Mouse (Mus musculus) forebrain, embryonic 15.5 days (tissue): ENCODE data around the gene Pald1. TPM values are rescaled to one million over a fixed set of nuclear protein-coding genes. Genes with fewer than 3 reads are reported as not detected.

Source experiments
- ATAC-seq: fragments of 200-750 bp; cut with Nextera tagmentation; replicated peaks from 2 replicates; pipeline ENCODE4 v1.8.0; 2017; ENCODE audit warnings: mild to moderate bottlenecking, moderate TSS enrichment, moderate library complexity
- H3K27ac ChIP-seq: fragments of 300-500 bp; sonication (generic); replicated peaks from 2 replicates; pipeline ENCODE4 v1.5.1; 2015; ENCODE audit warnings: mild to moderate bottlenecking, inconsistent platforms
- H3K27me3 ChIP-seq: fragments of 300-500 bp; sonication (generic); 2 replicates; pipeline ENCODE4 v1.6.1; 2015; ENCODE audit warnings: inconsistent platforms
- H3K36me3 ChIP-seq: fragments of 300-500 bp; sonication (generic); 2 replicates; pipeline ENCODE4 v1.6.1; 2015; ENCODE audit warnings: mild to moderate bottlenecking, inconsistent platforms
- H3K4me1 ChIP-seq: fragments of 300-500 bp; sonication (generic); 2 replicates; pipeline ENCODE4 v1.6.1; 2015; ENCODE audit warnings: inconsistent platforms
- H3K4me2 ChIP-seq: fragments of 300-500 bp; sonication (generic); replicated peaks from 2 replicates; pipeline ENCODE4 v1.6.1; 2015; ENCODE audit warnings: mild to moderate bottlenecking, inconsistent platforms
- H3K4me3 ChIP-seq: fragments of 300-500 bp; sonication (generic); 2 replicates; pipeline ENCODE4 v1.5.1; 2015; ENCODE audit warnings: mild to moderate bottlenecking, inconsistent platforms
- H3K9ac ChIP-seq: fragments of 300-500 bp; sonication (generic); replicated peaks from 2 replicates; pipeline ENCODE4 v1.6.1; 2015; ENCODE audit warnings: mild to moderate bottlenecking, inconsistent platforms
- H3K9me3 ChIP-seq: fragments of 300-500 bp; sonication (generic); 2 replicates; pipeline ENCODE4 v1.6.1; 2016; ENCODE audit warnings: inconsistent platforms
- WGBS: fragments of 180-500 bp; shearing (Covaris S2); methylation state at CpG from one replicate; pipeline ENCODE4 v1.1.7; 2015; ENCODE audit warnings: mixed read lengths; 5-methylcytosine and 5-hydroxymethylcytosine counted together
- polyA plus RNA-seq: library from polyadenylated mRNA; unstranded; fragments of >200 nt; fragmentation: Nextera tagmentation; extraction: Ambion mirVana; gene quantifications from 2 replicates; pipeline ENCODE4 v1.2.1, GENCODE M21; 2015

Pald1 gene
- polyA plus RNA-seq, 1 experiment from 2014 or later = 16.5 TPM

DNA sequence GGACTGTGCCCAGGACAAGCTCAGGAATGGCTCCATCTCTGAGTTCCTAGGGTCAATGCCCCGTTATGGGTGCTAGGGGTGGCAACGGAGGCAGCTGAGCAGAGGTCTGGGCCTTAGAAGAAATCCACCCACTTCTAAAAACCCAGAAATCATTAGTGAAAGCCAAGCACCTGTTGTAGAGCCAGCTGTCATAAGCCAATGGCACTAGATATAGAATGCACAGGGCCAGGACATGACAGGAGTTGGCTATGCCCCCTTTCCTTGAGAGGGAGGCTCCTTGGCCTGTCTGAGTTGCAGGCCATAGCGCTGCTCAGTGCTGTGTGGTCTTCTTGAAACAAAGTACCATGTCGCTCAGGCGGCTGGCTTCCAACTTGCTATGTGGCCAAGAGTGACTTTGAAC lies 17.1 kb upstream of the Pald1 start:
- 86% methylated on average over 5 of the region's 5 CpGs for WGBS
- Histone ChIP-seq H3K9me3 (no peaks in the 10 kb centered on the region), H3K4me2 (no peak overlapping the region), H3K4me3 (no peak overlapping the region), H3K27ac (no peak overlapping the region), H3K9ac (no peak overlapping the region), H3K36me3 (no peaks in the 10 kb centered on the region), H3K4me1 (no peaks in the 10 kb centered on the region), H3K27me3 (no peaks in the 10 kb centered on the region)
- no peak for ATAC-seq

DNA sequence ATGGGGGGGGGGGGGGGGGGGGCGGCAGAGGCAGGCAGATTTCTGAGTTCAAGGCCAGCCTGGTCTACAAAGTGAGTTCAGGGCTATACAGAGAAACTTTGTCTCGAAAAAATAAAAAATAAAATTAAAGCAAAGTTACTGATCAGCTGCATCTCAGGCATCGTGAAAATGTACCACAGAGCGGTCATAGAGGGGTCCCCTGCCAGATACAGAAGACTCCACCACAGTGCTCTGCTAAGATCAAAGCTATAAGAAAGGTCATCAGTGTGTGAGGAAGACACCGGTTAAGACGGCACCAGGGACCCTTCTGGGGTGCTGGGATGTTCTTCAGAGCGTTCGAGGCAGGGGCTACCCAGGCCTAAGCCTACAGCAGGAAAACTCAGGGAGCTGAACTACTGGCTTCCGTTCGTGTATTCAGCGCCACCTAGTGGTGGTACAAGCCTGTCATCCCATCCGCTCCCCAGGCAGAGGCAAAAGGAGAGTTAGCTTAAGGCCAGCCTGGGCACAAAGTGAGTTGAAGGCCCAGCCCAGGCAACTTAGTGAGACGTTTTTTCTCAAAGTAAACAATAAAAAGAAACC lies 15.9 kb upstream of the Pald1 start:
- Histone ChIP-seq H3K36me3 (no peaks in the 10 kb centered on the region), H3K4me1 (no peaks in the 10 kb centered on the region), H3K4me2 (no peak overlapping the region), H3K9ac (no peak overlapping the region), H3K9me3 (no peaks in the 10 kb centered on the region), H3K27me3 (no peaks in the 10 kb centered on the region), H3K27ac (no peak overlapping the region), H3K4me3 (no peak overlapping the region)
- ATAC-seq = peak; percentile 81
- WGBS = 24% methylated on average over 13 of the region's 13 CpGs

DNA sequence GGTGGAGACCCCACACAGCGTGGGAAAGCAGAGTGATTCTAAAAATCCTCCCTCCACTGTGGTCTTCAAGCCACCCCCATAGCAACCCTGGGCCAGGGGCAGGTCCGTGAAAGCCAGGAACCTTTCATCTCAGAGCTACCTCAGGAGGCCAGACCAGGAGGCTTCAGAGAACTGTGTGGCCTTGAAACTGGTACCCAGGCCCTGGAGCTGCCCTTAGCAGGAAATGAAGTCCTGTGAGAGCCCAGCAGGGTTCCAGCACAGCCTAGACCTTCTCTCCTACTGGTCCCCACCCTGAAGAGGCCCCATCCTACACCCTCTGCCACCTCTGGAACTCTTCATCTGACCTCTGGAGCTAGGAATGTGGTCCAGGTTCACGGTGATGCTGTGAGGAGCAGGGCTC lies 14.8 kb upstream of the Pald1 start:
- Histone ChIP-seq H3K4me2 (no peak overlapping the region), H3K4me3 (no peak overlapping the region), H3K36me3 (no peaks in the 10 kb centered on the region), H3K4me1 (no peaks in the 10 kb centered on the region), H3K27ac (no peak overlapping the region), H3K9me3 (no peaks in the 10 kb centered on the region), H3K27me3 (no peaks in the 10 kb centered on the region), H3K9ac (no peak overlapping the region)
- no peak for ATAC-seq
- WGBS = 53% methylated on average over 3 of the region's 3 CpGs

DNA sequence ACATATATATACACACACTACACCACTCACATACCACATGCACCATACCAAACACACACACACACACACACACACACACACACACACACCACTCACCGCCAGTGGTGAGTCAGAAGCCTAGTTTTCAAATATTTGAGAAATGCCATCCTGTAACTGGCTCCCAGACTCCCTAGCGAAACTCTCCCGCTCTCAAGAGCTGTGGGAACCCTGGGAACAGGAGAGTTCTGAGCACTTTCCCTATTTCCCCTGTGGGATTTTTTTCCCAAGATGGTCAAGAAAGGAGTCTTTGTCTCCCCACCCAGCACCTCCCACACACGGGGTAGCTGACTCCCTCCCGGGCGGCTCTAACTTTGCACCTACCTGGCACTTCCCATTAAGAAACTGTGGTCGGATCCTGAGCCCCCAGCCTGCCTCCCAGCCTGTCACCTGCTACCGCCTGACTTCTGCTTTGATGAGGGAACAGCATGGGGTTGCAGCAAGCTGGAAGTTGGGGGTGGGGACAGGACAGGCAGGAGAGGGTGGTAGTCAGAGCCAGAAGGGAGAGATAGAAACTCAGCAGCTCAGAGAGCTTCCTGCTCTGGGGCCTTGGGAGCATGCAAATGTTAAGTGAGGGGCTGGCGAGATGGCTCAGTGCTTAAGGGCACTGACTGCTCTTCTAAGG lies 11.3 kb upstream of the Pald1 start:
- Histone ChIP-seq H3K9ac (no peak overlapping the region), H3K27me3 (no peaks in the 10 kb centered on the region), H3K4me1 (no peaks in the 10 kb centered on the region), H3K27ac (no peak overlapping the region), H3K4me2 (no peak overlapping the region), H3K36me3 (no peaks in the 10 kb centered on the region), H3K4me3 (no peak overlapping the region), H3K9me3 (no peaks in the 10 kb centered on the region)
- WGBS = 26% methylated on average over 9 of the region's 9 CpGs
- ATAC-seq = no peak

GRCm38 (mm10) chr10:61392584-61392983 lies 9.3 kb upstream of the Pald1 start:
- ATAC-seq = no peak
- WGBS = 67% methylated on average over 4 of the region's 4 CpGs
- Histone ChIP-seq H3K27ac (no peak overlapping the region), H3K9me3 (no peaks in the 10 kb centered on the region), H3K27me3 (no peaks in the 10 kb centered on the region), H3K36me3 (no peaks in the 10 kb centered on the region), H3K4me2 (no peak overlapping the region), H3K4me1 (no peaks in the 10 kb centered on the region), H3K9ac (no peak overlapping the region), H3K4me3 (no peak overlapping the region)

DNA sequence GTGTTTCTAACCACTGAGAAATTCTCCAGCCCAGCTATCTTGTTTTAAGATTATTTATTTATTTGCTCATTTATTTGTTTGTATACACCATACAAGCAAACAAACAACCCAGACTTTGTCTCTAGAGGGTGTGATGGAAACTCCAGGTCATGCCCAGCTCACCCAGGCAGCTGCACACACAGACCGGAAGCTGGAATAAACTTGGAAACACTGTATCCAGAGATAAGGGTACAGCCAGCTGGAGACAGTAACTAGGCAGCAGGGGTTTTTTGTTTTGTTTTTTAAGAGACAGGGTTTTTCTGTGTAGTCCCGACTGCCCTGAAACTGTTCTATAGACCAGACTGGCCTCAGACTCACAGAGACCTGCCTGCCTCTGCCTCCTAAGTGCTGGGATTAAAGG lies 6.8 kb upstream of the Pald1 start:
- H3K36me3 ChIP-seq = no peaks in the 10 kb centered on the region
- H3K9me3 ChIP-seq = no peaks in the 10 kb centered on the region
- H3K4me1 ChIP-seq = no peaks in the 10 kb centered on the region
- no peak overlapping the region for H3K4me3 ChIP-seq
- no peak for ATAC-seq
- H3K27me3 ChIP-seq = no peaks in the 10 kb centered on the region
- no peak overlapping the region for H3K9ac ChIP-seq
- 63% methylated on average over 2 of the region's 2 CpGs for WGBS
- no peak overlapping the region for H3K4me2 ChIP-seq
- no peak overlapping the region for H3K27ac ChIP-seq

- no peak for ATAC-seq
- Histone ChIP-seq H3K9me3 (no peaks in the 10 kb centered on the region), H3K27me3 (no peaks in the 10 kb centered on the region), H3K27ac (no peak overlapping the region), H3K9ac (no peak overlapping the region), H3K4me1 (peaks cover 3% of the 10 kb centered on the region), H3K36me3 (no peaks in the 10 kb centered on the region), H3K4me2 (no peak overlapping the region), H3K4me3 (no peak overlapping the region)
- 32% methylated on average over 5 of the region's 5 CpGs for WGBS
Observed at GRCm38 (mm10) chr10:61389020-61389419, 5.7 kb upstream of the Pald1 start.

DNA sequence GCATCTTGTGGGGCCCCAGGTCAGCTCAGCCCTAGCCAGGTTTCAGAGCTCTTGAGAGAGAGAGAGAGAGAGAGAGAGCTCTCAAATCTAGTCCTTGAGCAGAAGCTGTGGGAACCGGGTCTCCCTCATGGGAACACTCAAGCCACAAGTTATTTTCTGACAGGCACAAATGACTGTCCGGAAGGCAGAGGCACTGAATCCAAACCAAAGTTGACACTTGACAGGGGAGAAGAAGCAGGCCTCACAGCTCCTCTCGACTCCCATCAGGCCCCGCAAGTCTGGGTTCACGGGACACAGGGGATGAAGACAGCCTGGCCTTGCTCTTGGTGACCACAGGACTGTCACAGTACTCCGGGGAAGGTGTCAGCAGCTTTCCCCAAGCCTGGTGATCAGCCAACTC lies 3.0 kb upstream of the Pald1 start:
- H3K4me3 ChIP-seq = no peak overlapping the region
- H3K4me2 ChIP-seq = no peak overlapping the region
- H3K9ac ChIP-seq = no peak overlapping the region
- no peak overlapping the region for H3K27ac ChIP-seq
- WGBS = 70% methylated on average over 6 of the region's 6 CpGs
- no peaks in the 10 kb centered on the region for H3K36me3 ChIP-seq
- no peak for ATAC-seq
- H3K4me1 ChIP-seq = peaks cover 20% of the 10 kb centered on the region
- no peaks in the 10 kb centered on the region for H3K27me3 ChIP-seq
- no peaks in the 10 kb centered on the region for H3K9me3 ChIP-seq

- Histone ChIP-seq H3K9ac (no peak overlapping the region), H3K27ac (no peak overlapping the region), H3K4me1 (peaks cover 22% of the 10 kb centered on the region), H3K27me3 (no peaks in the 10 kb centered on the region), H3K9me3 (no peaks in the 10 kb centered on the region), H3K4me2 (no peak overlapping the region), H3K36me3 (no peaks in the 10 kb centered on the region), H3K4me3 (no peak overlapping the region)
- WGBS = 77% methylated on average over 6 of the region's 6 CpGs
- no peak for ATAC-seq
Observed at GRCm38 (mm10) chr10:61385174-61385573, 1.8 kb upstream of the Pald1 start.

GRCm38 (mm10) chr10:61383715-61384047 lies 351 bp upstream of the Pald1 start:
- H3K9ac ChIP-seq = peak overlapping the region; percentile 70
- 4% methylated on average over 11 of the region's 11 CpGs for WGBS
- no peaks in the 10 kb centered on the region for H3K36me3 ChIP-seq
- H3K27ac ChIP-seq = 0 out of 2 replicates have a peak overlapping the region, but pooled peaks have one; percentile 10
- ATAC-seq = peak; percentile 37
- no peaks in the 10 kb centered on the region for H3K9me3 ChIP-seq
- H3K4me2 ChIP-seq = peak overlapping the region; percentile 88
- peaks cover 27% of the 10 kb centered on the region for H3K4me1 ChIP-seq
- peak overlapping the region; percentile 65 for H3K4me3 ChIP-seq
- no peaks in the 10 kb centered on the region for H3K27me3 ChIP-seq

DNA sequence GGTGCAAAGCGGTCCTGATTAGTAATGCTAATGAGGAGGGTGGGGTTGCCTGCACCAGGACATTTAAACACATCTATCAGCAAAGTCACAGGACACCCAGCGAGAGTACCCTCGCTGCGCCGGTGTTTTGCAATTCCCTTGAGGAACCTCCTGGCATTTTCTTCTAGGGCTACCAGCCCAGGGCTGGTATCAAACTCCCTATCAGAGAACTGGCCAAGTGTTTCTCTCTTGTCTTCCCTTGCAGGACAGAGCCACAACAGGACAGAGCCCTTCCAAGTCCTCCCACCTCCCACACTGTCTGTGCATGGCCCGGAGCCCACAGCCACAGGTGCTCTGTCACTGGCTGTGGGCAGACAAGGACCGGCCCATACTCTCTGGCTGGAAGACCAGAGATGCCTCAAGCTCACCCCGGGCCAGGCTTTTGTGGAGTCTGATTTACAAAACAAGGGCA lies 1.0 kb downstream of the Pald1 start:
- WGBS = 3% methylated on average over 8 of the region's 8 CpGs
- Histone ChIP-seq H3K9me3 (no peaks in the 10 kb centered on the region), H3K4me2 (peak overlapping the region; percentile 88), H3K27ac (no peak overlapping the region), H3K9ac (peak overlapping the region; percentile 70; the same call in 1 of the 2 replicates), H3K4me1 (peaks cover 27% of the 10 kb centered on the region), H3K27me3 (no peaks in the 10 kb centered on the region), H3K4me3 (peak overlapping the region; percentile 65), H3K36me3 (no peaks in the 10 kb centered on the region)
- ATAC-seq = no peak

DNA sequence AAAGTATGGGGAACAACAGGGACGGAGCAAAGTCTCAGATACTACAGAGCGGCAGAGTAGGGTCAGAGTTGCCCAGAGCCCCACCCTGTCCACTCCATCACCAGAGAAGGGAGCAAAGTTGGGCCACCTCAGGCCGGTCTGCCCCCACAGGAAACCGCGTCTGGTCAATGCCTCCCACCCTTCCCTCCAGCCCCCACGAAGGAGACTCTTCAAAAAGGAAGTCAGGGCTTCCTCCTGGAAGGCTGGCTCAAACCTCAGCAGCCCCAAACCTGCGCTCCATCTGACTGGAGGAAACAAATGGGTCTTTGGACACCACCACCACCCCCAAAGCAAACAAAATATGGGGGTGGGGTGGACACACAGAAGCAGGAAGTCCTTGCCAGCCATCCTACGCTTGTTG lies 1.5 kb downstream of the Pald1 start:
- Histone ChIP-seq H3K27me3 (no peaks in the 10 kb centered on the region), H3K9ac (no peak overlapping the region)
- WGBS = 18% methylated on average over 8 of the region's 8 CpGs

DNA sequence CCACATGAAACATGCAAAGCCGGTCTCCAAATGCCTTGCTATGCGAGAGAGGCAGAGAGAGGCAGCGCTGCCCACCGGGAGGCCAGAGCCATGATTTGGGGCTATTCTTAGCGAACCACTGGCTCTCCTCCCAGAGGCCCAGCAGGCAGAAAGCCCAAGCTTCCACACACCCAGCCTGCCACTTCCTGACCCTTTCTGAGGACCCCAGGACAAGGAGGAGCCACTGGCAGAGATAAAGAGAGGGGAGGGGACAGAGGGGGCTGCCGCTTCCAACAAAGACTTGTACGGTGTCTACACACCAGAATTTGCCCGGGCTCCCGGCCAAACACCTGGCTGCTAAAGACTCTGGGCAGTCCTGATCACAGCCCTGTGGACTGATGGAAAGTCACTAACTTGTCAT lies 3.1 kb downstream of the Pald1 start:
- H3K36me3 ChIP-seq = no peaks in the 10 kb centered on the region
- no peaks in the 10 kb centered on the region for H3K27me3 ChIP-seq
- H3K4me2 ChIP-seq = no peak overlapping the region
- no peak overlapping the region for H3K27ac ChIP-seq
- H3K9me3 ChIP-seq = no peaks in the 10 kb centered on the region
- H3K9ac ChIP-seq = no peak overlapping the region
- H3K4me1 ChIP-seq = peaks cover 32% of the 10 kb centered on the region
- ATAC-seq = no peak
- no peak overlapping the region for H3K4me3 ChIP-seq
- 7% methylated on average over 9 of the region's 9 CpGs for WGBS

More for the DNA sequence above, 1.5 kb downstream of the Pald1 start:
- no peak for ATAC-seq
- Histone ChIP-seq H3K4me2 (peak overlapping the region; percentile 88), H3K4me3 (peak overlapping the region; percentile 65), H3K4me1 (peaks cover 27% of the 10 kb centered on the region), H3K9me3 (no peaks in the 10 kb centered on the region), H3K36me3 (no peaks in the 10 kb centered on the region), H3K27ac (no peak overlapping the region)
